Mouse (Mus musculus): Measurements from ENCODE around the gene Map1b. TPM values are rescaled to one million over a fixed set of nuclear protein-coding genes. Genes with fewer than 3 reads are reported as not detected.

Gene Map1b
- 665 and 916 TPM in 2 replicates for polyA plus RNA-seq (2016; fragmentation: Nextera tagmentation; extraction: Ambion mirVana)

DNA sequence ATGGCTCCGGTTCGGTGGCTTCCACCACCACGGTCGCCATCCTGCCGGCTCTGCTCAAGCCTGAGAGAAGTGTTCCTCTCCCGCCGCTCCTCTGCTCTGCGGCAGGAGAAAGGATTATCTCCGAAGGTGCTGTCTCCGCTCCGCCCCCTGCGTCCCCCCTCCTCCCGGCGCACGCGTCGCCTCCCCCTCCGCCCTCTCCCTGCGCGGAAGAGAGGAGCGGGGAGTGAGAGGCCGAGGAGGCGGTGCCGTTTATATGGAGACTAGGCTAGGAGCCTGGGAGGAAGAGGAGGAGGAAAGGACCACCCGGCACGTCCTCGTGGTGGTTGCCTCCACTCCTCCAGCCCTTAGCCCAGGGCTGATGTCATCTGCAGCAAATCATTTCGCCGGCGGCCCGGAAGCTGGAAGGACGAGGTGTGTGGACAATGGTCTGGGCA is at the start of gene Map1b:
Gene Map1b, minus strand, starts transcription at position 93 of the 434 bp plus-strand sequence.
- peak; percentile 91 for DNase-seq (ENCODE audit: low spot score)
- H3K4me3 ChIP-seq = peak within 1 kb of the TSS; percentile 88
- H3K4me1 ChIP-seq = peaks cover 49% of the 10 kb centered on the region
- no peaks in the 10 kb centered on the region for H3K9me3 ChIP-seq (replicated peaks)
- H3K36me3 ChIP-seq = peaks cover 8% of the 10 kb centered on the region; the same call in 1 of the 2 replicates
- WGBS = 2% methylated on average over 23 of the region's 32 CpGs
- peak within 1 kb of the TSS; percentile 96 for H3K27ac ChIP-seq (replicated peaks)
- H3K27me3 ChIP-seq (ENCODE audit: low read depth, poor library complexity, severe bottlenecking) = no peaks in the 10 kb centered on the region

- WGBS = 36% methylated on average over 3 of the region's 3 CpGs
- Histone ChIP-seq H3K9me3 (replicated peaks) (no peaks in the 10 kb centered on the region), H3K27ac (replicated peaks) (no peak overlapping the region), H3K4me1 (peaks cover 31% of the 10 kb centered on the region), H3K27me3 (ENCODE audit: low read depth, poor library complexity, severe bottlenecking) (no peaks in the 10 kb centered on the region), H3K36me3 (no peaks in the 10 kb centered on the region), H3K4me3 (no peak overlapping the region)
- no peak for DNase-seq (ENCODE audit: low spot score)
Observed at GRCm38 (mm10) chr13:99564346-99564745, 48.0 kb upstream of the Map1b start.

DNA sequence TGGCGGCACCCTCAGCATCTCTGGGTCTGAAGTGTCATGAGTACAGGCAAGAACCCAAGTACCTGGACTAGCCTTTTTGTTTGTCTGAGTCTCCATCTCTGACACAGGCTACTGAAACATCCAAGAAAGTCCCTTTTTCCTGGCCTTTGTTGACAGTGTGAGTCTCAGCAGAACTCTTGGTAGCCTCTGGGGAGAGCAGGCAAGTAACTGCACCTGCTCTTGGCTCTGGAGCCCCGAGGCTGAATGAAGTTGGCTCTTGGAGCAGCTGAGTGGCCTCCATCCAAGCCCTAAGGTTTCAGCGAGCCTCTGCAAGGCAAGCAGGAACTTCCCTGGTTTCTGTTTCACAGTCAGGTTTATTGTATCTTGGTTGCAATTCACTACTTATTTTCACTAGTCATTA is 46.7 kb upstream of the Map1b start:
- Histone ChIP-seq H3K27me3 (ENCODE audit: low read depth, poor library complexity, severe bottlenecking) (no peaks in the 10 kb centered on the region), H3K36me3 (no peaks in the 10 kb centered on the region), H3K27ac (replicated peaks) (0 out of 2 replicates have a peak overlapping the region, but pooled peaks have one; percentile 10), H3K9me3 (replicated peaks) (no peaks in the 10 kb centered on the region), H3K4me3 (no peak overlapping the region), H3K4me1 (peaks cover 37% of the 10 kb centered on the region)
- WGBS = 70% methylated on average over 3 of the region's 3 CpGs
- no peak for DNase-seq (ENCODE audit: low spot score)

DNA sequence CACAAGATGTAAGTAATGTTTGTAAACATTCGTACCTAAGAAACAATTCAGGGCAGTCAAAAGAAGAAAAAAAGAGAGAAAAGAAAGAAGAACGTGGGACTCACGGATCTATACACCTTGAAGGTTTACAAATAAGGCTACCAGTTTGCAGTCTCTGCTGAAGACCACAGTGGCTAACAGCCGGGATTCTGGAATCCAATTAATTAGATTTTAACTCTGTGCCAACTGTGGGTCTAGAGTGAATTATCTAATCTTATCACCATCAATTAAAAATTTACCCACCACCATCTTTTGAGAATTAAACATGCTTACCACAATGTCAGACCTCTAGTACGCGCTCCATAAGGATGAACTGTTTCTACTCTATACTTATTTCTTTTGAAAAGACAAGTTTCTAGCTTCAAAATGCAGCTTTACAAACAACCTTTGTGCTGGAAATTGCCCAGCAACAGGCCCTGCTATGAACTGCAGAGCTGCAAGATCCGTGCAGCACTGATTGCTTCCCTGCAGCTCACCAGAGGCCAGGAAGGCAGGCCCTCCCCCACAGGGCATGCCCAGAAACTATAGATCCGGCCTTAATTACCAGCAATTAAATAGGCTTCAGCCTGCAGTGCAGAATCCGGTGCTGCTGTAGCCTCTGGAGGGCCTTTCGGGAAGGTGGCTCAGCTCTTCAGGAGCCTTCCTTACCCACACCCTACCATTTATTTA is 45.7 kb upstream of the Map1b start:
- 49% methylated on average over 10 of the region's 10 CpGs for WGBS
- Histone ChIP-seq H3K4me3 (no peak overlapping the region), H3K36me3 (no peaks in the 10 kb centered on the region), H3K27ac (replicated peaks) (no peak overlapping the region; the same call in 1 of the 2 replicates), H3K9me3 (replicated peaks) (no peaks in the 10 kb centered on the region), H3K4me1 (peaks cover 39% of the 10 kb centered on the region), H3K27me3 (ENCODE audit: low read depth, poor library complexity, severe bottlenecking) (no peaks in the 10 kb centered on the region)
- DNase-seq (ENCODE audit: low spot score) = no peak

GRCm38 (mm10) chr13:99560674-99561639 is 44.6 kb upstream of the Map1b start:
- peak overlapping the region; percentile 68 for H3K27ac ChIP-seq (replicated peaks)

DNA sequence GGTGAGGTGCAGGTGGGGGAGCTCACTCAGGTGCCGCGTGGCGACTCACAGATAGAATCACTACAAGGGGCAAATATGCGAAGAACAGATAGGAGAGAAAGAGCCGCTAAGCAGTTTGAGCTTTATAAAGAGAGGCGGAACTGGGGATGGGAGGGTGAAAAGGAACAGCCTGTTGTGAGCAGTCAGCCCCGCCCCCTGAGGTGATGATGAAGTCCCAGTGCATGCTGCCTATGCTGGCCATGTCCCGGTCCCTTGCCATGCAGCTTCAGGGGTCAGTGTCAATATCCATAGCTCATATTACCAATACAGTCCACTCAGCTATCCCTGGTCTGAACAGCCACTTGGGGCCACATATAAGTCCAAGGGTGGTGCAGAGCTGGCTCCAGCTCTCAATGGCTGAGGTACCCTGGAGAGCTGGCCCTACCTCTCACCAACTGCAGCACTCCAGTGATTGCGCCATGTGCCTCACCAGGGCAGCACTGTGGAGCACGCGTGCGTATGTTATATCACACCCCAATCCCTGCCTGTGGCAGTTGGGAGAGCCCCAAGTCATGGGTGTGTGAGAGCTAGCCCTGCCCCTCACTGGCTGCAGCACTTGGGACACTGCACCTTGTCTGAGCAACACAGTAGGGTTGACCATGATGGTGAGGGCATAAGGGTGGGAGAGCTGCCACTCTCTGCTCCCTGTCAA is 42.0 kb upstream of the Map1b start:
- Histone ChIP-seq H3K4me1 (peaks cover 46% of the 10 kb centered on the region), H3K4me3 (no peak overlapping the region), H3K27me3 (ENCODE audit: low read depth, poor library complexity, severe bottlenecking) (no peaks in the 10 kb centered on the region), H3K9me3 (replicated peaks) (no peaks in the 10 kb centered on the region), H3K36me3 (no peaks in the 10 kb centered on the region), H3K27ac (replicated peaks) (0 out of 2 replicates have a peak overlapping the region, but pooled peaks have one; percentile 46)
- no peak for DNase-seq (ENCODE audit: low spot score)
- 75% methylated on average over 12 of the region's 12 CpGs for WGBS

More at GRCm38 (mm10) chr13:99560674-99561639, 44.6 kb upstream of the Map1b start:
- Histone ChIP-seq H3K27me3 (ENCODE audit: low read depth, poor library complexity, severe bottlenecking) (no peaks in the 10 kb centered on the region), H3K36me3 (no peaks in the 10 kb centered on the region), H3K4me1 (peaks cover 39% of the 10 kb centered on the region), H3K9me3 (replicated peaks) (no peaks in the 10 kb centered on the region), H3K4me3 (no peak overlapping the region)
- DNase-seq (ENCODE audit: low spot score) = no peak
- WGBS = 54% methylated on average over 13 of the region's 13 CpGs

DNA sequence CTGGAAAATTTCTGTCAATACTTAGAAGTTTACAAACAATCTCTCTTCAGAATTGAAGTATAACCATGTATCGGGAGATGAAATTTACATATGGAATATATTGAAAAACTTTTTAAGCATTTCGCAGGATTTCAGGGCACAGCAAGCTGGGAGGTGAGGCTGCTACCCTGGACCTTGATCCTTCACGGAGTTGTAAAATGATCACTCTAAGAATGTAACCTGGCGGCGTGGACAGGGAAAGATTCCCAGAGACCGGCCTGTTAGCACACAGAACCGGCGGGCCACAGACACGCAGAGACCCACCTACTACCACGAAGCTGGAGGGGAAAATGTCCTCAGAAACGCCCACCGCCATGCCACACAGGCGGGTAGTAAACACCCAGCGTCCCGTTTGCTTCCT is 41.5 kb upstream of the Map1b start:
- no peak overlapping the region for H3K4me3 ChIP-seq
- no peak overlapping the region for H3K27ac ChIP-seq (replicated peaks)
- WGBS = 71% methylated on average over 15 of the region's 15 CpGs
- no peak for DNase-seq (ENCODE audit: low spot score)
- H3K36me3 ChIP-seq = no peaks in the 10 kb centered on the region
- peaks cover 46% of the 10 kb centered on the region for H3K4me1 ChIP-seq
- H3K27me3 ChIP-seq (ENCODE audit: low read depth, poor library complexity, severe bottlenecking) = no peaks in the 10 kb centered on the region
- H3K9me3 ChIP-seq (replicated peaks) = no peaks in the 10 kb centered on the region

GRCm38 (mm10) chr13:99557331-99557730 is 41.0 kb upstream of the Map1b start:
- Histone ChIP-seq H3K27me3 (ENCODE audit: low read depth, poor library complexity, severe bottlenecking) (no peaks in the 10 kb centered on the region), H3K4me1 (peaks cover 42% of the 10 kb centered on the region), H3K27ac (replicated peaks) (no peak overlapping the region; the same call in 1 of the 2 replicates), H3K4me3 (no peak overlapping the region), H3K9me3 (replicated peaks) (no peaks in the 10 kb centered on the region), H3K36me3 (no peaks in the 10 kb centered on the region)
- 87% methylated on average over 5 of the region's 5 CpGs for WGBS
- DNase-seq (ENCODE audit: low spot score) = no peak

DNA sequence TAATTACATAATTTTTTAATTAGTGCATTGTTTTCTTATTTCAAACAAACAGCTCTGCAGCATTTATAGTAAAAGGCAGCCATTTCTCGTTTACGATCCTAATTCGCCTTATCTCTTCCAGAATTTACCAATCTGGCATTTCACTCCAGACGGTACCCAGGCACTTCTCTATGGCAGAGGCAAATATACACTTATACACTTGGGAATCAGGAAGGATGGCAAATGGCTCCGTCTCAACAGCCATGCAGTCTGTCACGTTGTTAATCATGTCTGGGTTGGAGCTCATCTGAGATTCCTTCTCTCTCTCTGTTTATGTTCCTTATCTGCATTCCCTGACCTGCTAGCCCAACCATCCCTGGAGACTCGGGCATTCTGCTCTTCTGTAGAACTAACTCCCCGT is 38.6 kb upstream of the Map1b start:
- Histone ChIP-seq H3K4me1 (peaks cover 40% of the 10 kb centered on the region), H3K9me3 (replicated peaks) (no peaks in the 10 kb centered on the region), H3K36me3 (no peaks in the 10 kb centered on the region), H3K4me3 (no peak overlapping the region), H3K27me3 (ENCODE audit: low read depth, poor library complexity, severe bottlenecking) (no peaks in the 10 kb centered on the region), H3K27ac (replicated peaks) (no peak overlapping the region)
- DNase-seq (ENCODE audit: low spot score) = no peak
- WGBS = 84% methylated on average over 8 of the region's 8 CpGs

GRCm38 (mm10) chr13:99554466-99554865 is 38.1 kb upstream of the Map1b start:
- DNase-seq (ENCODE audit: low spot score) = no peak
- H3K4me3 ChIP-seq = no peak overlapping the region
- 87% methylated on average over 6 of the region's 6 CpGs for WGBS
- H3K27me3 ChIP-seq (ENCODE audit: low read depth, poor library complexity, severe bottlenecking) = no peaks in the 10 kb centered on the region
- H3K9me3 ChIP-seq (replicated peaks) = no peaks in the 10 kb centered on the region
- no peaks in the 10 kb centered on the region for H3K36me3 ChIP-seq
- no peak overlapping the region for H3K27ac ChIP-seq (replicated peaks)
- peaks cover 42% of the 10 kb centered on the region for H3K4me1 ChIP-seq

- Histone ChIP-seq H3K9me3 (replicated peaks) (no peaks in the 10 kb centered on the region), H3K4me3 (no peak overlapping the region), H3K27ac (replicated peaks) (no peak overlapping the region), H3K27me3 (ENCODE audit: low read depth, poor library complexity, severe bottlenecking) (no peaks in the 10 kb centered on the region), H3K36me3 (no peaks in the 10 kb centered on the region), H3K4me1 (peaks cover 46% of the 10 kb centered on the region)
- 89% methylated on average over 4 of the region's 4 CpGs for WGBS
- DNase-seq (ENCODE audit: low spot score) = no peak
Observed at GRCm38 (mm10) chr13:99552381-99552780, 36.0 kb upstream of the Map1b start.

GRCm38 (mm10) chr13:99550679-99551369 is 34.5 kb upstream of the Map1b start:
- Histone ChIP-seq H3K4me3 (no peak overlapping the region), H3K27me3 (ENCODE audit: low read depth, poor library complexity, severe bottlenecking) (no peaks in the 10 kb centered on the region), H3K27ac (replicated peaks) (peak overlapping the region; percentile 72), H3K4me1 (peaks cover 46% of the 10 kb centered on the region), H3K9me3 (replicated peaks) (no peaks in the 10 kb centered on the region), H3K36me3 (no peaks in the 10 kb centered on the region)
- no peak for DNase-seq (ENCODE audit: low spot score)
- 73% methylated on average over 12 of the region's 12 CpGs for WGBS

Data from midbrain, embryonic 10.5 days (tissue).